Mouse (Mus musculus) erythroblast, embryonic 14.5 days (primary cell): ENCODE data around the gene Mtx1.

Experiments
- GATA1 ChIP-seq: IDR thresholded peaks from 2 replicates; pipeline ENCODE4 v1.6.1; 2012; ENCODE audit warnings: low read length, inconsistent platforms, mixed read lengths
- TAL1 ChIP-seq: IDR thresholded peaks from 3 replicates; pipeline ENCODE4 v1.6.1; 2012; ENCODE audit warnings: low read length, inconsistent platforms, mixed read lengths

DNA sequence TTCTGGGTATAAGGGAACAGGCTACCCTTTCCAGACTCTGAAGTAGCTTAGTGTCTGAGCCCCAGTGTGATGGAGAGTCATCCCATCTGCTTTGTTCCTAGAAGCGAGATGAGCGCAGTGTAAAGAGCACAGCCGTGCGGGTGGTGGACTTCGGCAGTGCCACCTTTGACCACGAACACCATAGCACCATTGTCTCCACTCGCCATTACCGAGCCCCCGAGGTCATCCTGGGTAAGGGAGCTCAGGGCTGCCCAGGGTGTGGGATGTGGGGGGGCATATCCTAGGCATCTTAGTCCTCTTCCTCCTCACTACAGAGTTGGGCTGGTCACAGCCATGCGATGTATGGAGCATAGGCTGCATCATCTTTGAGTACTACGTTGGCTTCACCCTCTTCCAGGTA is 52.0 kb downstream of the Mtx1 start:
- no peak for TF ChIP-seq TAL1
- no peak for TF ChIP-seq GATA1
